Comparison of ENCODE assay signal across 14 mouse cellular contexts in genomic region chr1:133988845-133989244, GRCm38 (mm10). TPM values are rescaled to one million over a fixed set of nuclear protein-coding genes. Genes with fewer than 3 reads are reported as not detected.
DNase-seq lines count a peak whose midpoint lies in the region; ATAC-seq and TF ChIP-seq lines count a peak whose summit lies in the region.
"Had no signal": no experiment of that assay in that cellular context is flagged by ENCODE, and none has a peak within 500 bp of the region (broad histone marks: within the 10 kb centered on the region; RNA-seq: fewer than 3 reads in every experiment).

No protein-coding gene starts in this region.

- H3K4me2 ChIP-seq in intestine, embryonic 14.5 days (ENCODE audit: low read length) = no peak overlapping the region
- H3K4me2 ChIP-seq in intestine, embryonic 16.5 days (ENCODE audit: low read depth, low read length) = no peak overlapping the region
- no peak overlapping the region for H3K4me2 ChIP-seq in lung, embryonic 14.5 days

- no peak overlapping the region for H3K9ac ChIP-seq in intestine, embryonic 14.5 days (ENCODE audit: low read length)
- no peak overlapping the region for H3K9ac ChIP-seq in intestine, embryonic 16.5 days (ENCODE audit: low read depth, low read length)
- H3K9ac ChIP-seq in lung, embryonic 14.5 days = no peak overlapping the region

- peak; percentile 64 for DNase-seq in intestine, embryonic 14.5 days (ENCODE audit: low spot score)
- peak; percentile 54 for DNase-seq in NIH3T3 (ENCODE audit: low read depth)
- peak; percentile 64 to 73 for DNase-seq in heart, postnatal 10 days
- DNase-seq in lung, embryonic 14.5 days = peak; percentile 96
- no peak for DNase-seq in retina, embryonic 14.5 days (ENCODE audit: low spot score)
- no peak for DNase-seq in thymus, postnatal 36 days
- DNase-seq in adrenal gland, postnatal 25 days = no peak
- DNase-seq: adrenal gland, postnatal 36 days; cerebellum, adult 18-20 months; gastrocnemius, postnatal 10 days; right cerebral cortex, postnatal 4 days had no signal

- no peak for ATAC-seq in intestine, embryonic 14.5 days (replicated peaks; ENCODE audit: low FRiP score, low TSS enrichment, low read depth)
- no peak for ATAC-seq in intestine, embryonic 16.5 days
- peak; percentile 86 for ATAC-seq in lung, embryonic 14.5 days (ENCODE audit: insufficient read depth)

- 20% methylated on average over 3 of the region's 3 CpGs for WGBS in intestine, embryonic 14.5 days
- WGBS in intestine, embryonic 16.5 days = 19% methylated on average over 3 of the region's 3 CpGs
- WGBS in lung, embryonic 14.5 days = 10% methylated on average over 3 of the region's 3 CpGs

- no peak overlapping the region for H3K4me3 ChIP-seq in intestine, embryonic 14.5 days (ENCODE audit: low read depth, low read length)
- no peak overlapping the region for H3K4me3 ChIP-seq in intestine, embryonic 16.5 days (ENCODE audit: low read length)
- no peak overlapping the region for H3K4me3 ChIP-seq in lung, embryonic 14.5 days (ENCODE audit: low read depth, low read length)
- H3K4me3 ChIP-seq: hindbrain, embryonic 10.5 days had no signal

- no peaks in the 10 kb centered on the region for H3K27me3 ChIP-seq in intestine, embryonic 14.5 days (replicated peaks; ENCODE audit: control insufficient read depth, insufficient read depth, low read length)
- no peaks in the 10 kb centered on the region for H3K27me3 ChIP-seq in intestine, embryonic 16.5 days (replicated peaks; ENCODE audit: control insufficient read depth, insufficient read depth, low read length)
- no peaks in the 10 kb centered on the region for H3K27me3 ChIP-seq in lung, embryonic 14.5 days (ENCODE audit: insufficient read depth, low read length)

- TF ChIP-seq CTCF in lung, embryonic 14.5 days (IDR thresholded peaks at IDR 0.05; ENCODE audit: low read depth) = 0 out of 2 replicates have a peak, but pooled peaks have one; percentile 24

- no peak overlapping the region for H3K27ac ChIP-seq in intestine, embryonic 14.5 days (ENCODE audit: low read depth)
- H3K27ac ChIP-seq in intestine, embryonic 16.5 days (ENCODE audit: low read length) = no peak overlapping the region
- peak overlapping the region; percentile 75; the same call in 1 of the 2 replicates for H3K27ac ChIP-seq in lung, embryonic 14.5 days (ENCODE audit: low read depth)
- H3K27ac ChIP-seq: hindbrain, embryonic 10.5 days; macrophage had no signal

- intact Hi-C loops in heart, postnatal 10 days (cut with DNase I) = no loop called here

- 0 out of 2 replicates have a peak, but pooled peaks cover 3% of the 10 kb centered on the region for H3K4me1 ChIP-seq in intestine, embryonic 14.5 days (replicated peaks; ENCODE audit: control insufficient read depth, insufficient read depth, low read length)
- H3K4me1 ChIP-seq in intestine, embryonic 16.5 days (ENCODE audit: control insufficient read depth, insufficient read depth, low read length) = 0 out of 2 replicates have a peak, but pooled peaks cover 5% of the 10 kb centered on the region
- H3K4me1 ChIP-seq in lung, embryonic 14.5 days (ENCODE audit: insufficient read depth) = peaks cover 8% of the 10 kb centered on the region; the same call in 1 of the 2 replicates
- H3K4me1 ChIP-seq: hindbrain, embryonic 10.5 days had no signal

- H3K36me3 ChIP-seq in intestine, embryonic 14.5 days (ENCODE audit: control insufficient read depth, insufficient read depth, low read length) = no peaks in the 10 kb centered on the region
- no peaks in the 10 kb centered on the region for H3K36me3 ChIP-seq in intestine, embryonic 16.5 days (ENCODE audit: control insufficient read depth, insufficient read depth, low read length)
- H3K36me3 ChIP-seq in lung, embryonic 14.5 days (ENCODE audit: insufficient read depth) = no peaks in the 10 kb centered on the region
- H3K36me3 ChIP-seq: hindbrain, embryonic 10.5 days had no signal

- peaks cover 3% of the 10 kb centered on the region; the same call in 1 of the 2 replicates for H3K9me3 ChIP-seq in intestine, embryonic 14.5 days (ENCODE audit: control insufficient read depth, low read length)
- H3K9me3 ChIP-seq in intestine, embryonic 16.5 days (ENCODE audit: control insufficient read depth, low read length) = no peaks in the 10 kb centered on the region
- H3K9me3 ChIP-seq in lung, embryonic 14.5 days (ENCODE audit: low read depth, low read length) = peaks cover 4% of the 10 kb centered on the region; the same call in 1 of the 2 replicates

RNA-seq across cellular contexts. Expression of gene Fmod, which starts 48.2 kb away (rescaled TPM):
- 8.2 and 10.4 TPM in 2 replicates for polyA plus RNA-seq in intestine, embryonic 14.5 days (2014; fragmentation: Nextera tagmentation; extraction: Ambion mirVana)
- 8.7 and 8.8 TPM in 2 replicates for polyA plus RNA-seq in intestine, embryonic 16.5 days (2015; fragmentation: Nextera tagmentation; extraction: Ambion mirVana)
- 10 to 100 TPM; 18.1 to 25.8 TPM for total RNA-seq in heart, postnatal 10 days (2021)
- polyA plus RNA-seq in lung, embryonic 14.5 days (2014; fragmentation: Nextera tagmentation; extraction: Ambion mirVana) = 173 and 174 TPM in 2 replicates
- 4.7 and 5.0 TPM in 2 replicates for total RNA-seq in adrenal gland, postnatal 25 days (2021)
- polyA plus RNA-seq: macrophage had no signal

Comparison
In these comparisons a context has a peak if more than half of its experiments do, and no peak if none do; other contexts are left out.
1. DNase-seq: peak in intestine, embryonic 14.5 days (single experiment), NIH3T3 (single experiment), heart, postnatal 10 days (2 of 2) and lung, embryonic 14.5 days (single experiment); none in retina, embryonic 14.5 days (single experiment), thymus, postnatal 36 days (0 of 2) and adrenal gland, postnatal 25 days (single experiment).
2. RNA of gene Fmod, which starts 48.2 kb away (polyA plus RNA-seq): 173 to 174 TPM in lung, embryonic 14.5 days; 8.7 to 8.8 TPM in intestine, embryonic 16.5 days and 8.2 to 10.4 TPM in intestine, embryonic 14.5 days; every median in the first group is over 10 times any median in the second.